Mouse (Mus musculus): ENCODE measurements at regions not wholly inside any gene's neighbourhood (a gene's known extent, or its start where the extent isn't known, plus 50 kb on each side); places are given as distances from the start of the nearest gene placed in this dataset.

- no peak for TF ChIP-seq CTCF (IDR thresholded peaks at IDR 0.05; ENCODE audit: insufficient read depth, low read length)
- no peak for TF ChIP-seq POLR2A (IDR thresholded peaks at IDR 0.05; ENCODE audit: borderline replicate concordance, extremely low read depth, low read depth, low read length)
Measured at GRCm38 (mm10) chr14:120642591-120642990, 164.3 kb downstream of the Rap2a start.
